In genomic region chr6:96043711-96044110, GRCm38 (mm10) we compare ENCODE assay signal across 22 mouse cellular contexts.
"Had no signal": no experiment of that assay in that cellular context is flagged by ENCODE, and none has a peak within 500 bp of the region (broad histone marks: within the 10 kb centered on the region; RNA-seq: fewer than 3 reads in every experiment).

No protein-coding gene starts in this region.

- ATAC-seq: hindbrain, postnatal 0 days; inflammation-experienced regulatory T-cells, adult 6 months; intestine, embryonic 16.5 days; liver, embryonic 12.5 days had no signal

- H3K9ac ChIP-seq: hindbrain, embryonic 14.5 days; limb, embryonic 13.5 days; liver, embryonic 12.5 days; liver, embryonic 15.5 days had no signal

- H3K4me1 ChIP-seq: limb, embryonic 13.5 days; liver, embryonic 12.5 days; liver, embryonic 15.5 days; megakaryocyte, embryonic 14.5 days had no signal

- H3K9me3 ChIP-seq: limb, embryonic 10.5 days; limb, embryonic 13.5 days; liver, embryonic 12.5 days; liver, embryonic 15.5 days; megakaryocyte, embryonic 14.5 days had no signal

- DNase-seq: layer of hippocampus, adult 9-11 months; liver; lung, adult 18-20 months; lung, postnatal 36 days; midbrain, embryonic 14.5 days; right cerebral cortex, postnatal 14 days; right cerebral cortex, postnatal 4 days; thymus, adult 2 months; thymus, postnatal 14 days; thymus, postnatal 4 days had no signal

- H3K36me3 ChIP-seq: limb, embryonic 10.5 days; limb, embryonic 13.5 days; liver, embryonic 12.5 days; liver, embryonic 15.5 days had no signal

- H3K4me3 ChIP-seq: layer of hippocampus, adult 2 months; limb, embryonic 10.5 days; limb, embryonic 13.5 days; liver, embryonic 12.5 days; liver, embryonic 15.5 days; megakaryocyte, embryonic 14.5 days had no signal

- H3K27ac ChIP-seq: hindbrain, embryonic 14.5 days; hindbrain, postnatal 0 days; layer of hippocampus, adult 2 months; limb, embryonic 10.5 days; limb, embryonic 13.5 days; liver, embryonic 12.5 days; liver, embryonic 15.5 days; stomach, postnatal 0 days had no signal

- H3K27me3 ChIP-seq: limb, embryonic 13.5 days; liver, embryonic 12.5 days; liver, embryonic 15.5 days; megakaryocyte, embryonic 14.5 days had no signal

- H3K4me2 ChIP-seq: hindbrain, embryonic 14.5 days; limb, embryonic 13.5 days; liver, embryonic 12.5 days; liver, embryonic 15.5 days; midbrain, embryonic 11.5 days had no signal
